Mouse (Mus musculus) fat pad, adult 2 months (tissue): Measurements from ENCODE around the gene Gm4353.
"Not testable (repeated sequence)": the region's sequence is repeated elsewhere in the genome, so short reads cannot be mapped to it uniquely, and the experiment has no call there.

Experiments used
- DNase-seq: peaks from one replicate; pipeline ENCODE4 v3.0.0-alpha.2; 2011; ENCODE audit warnings: low read depth, low spot score; ENCODE audit errors: extremely low read depth

Gm4353 gene

DNA sequence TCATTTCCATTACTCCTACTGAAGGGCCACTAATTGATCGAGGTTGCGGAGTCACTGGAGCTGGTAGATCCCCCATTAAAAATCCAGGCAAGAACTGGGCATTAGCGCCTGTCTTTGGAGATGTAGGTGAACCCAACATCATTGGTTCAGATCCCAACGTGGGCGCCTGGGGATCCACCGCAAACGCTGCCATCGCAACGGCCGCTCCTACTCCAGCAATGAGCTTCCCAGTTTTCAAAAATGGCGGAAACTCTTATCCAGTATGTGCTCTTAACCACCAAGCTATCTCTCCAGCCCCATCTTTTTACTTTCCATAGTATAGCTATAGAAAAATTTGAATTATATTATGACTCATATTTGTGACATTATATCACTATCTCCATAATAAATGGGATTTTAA, at the start of gene Gm4353:
Gene Gm4353, minus strand, starts transcription at position 270 of the 400 bp plus-strand sequence.
- not testable (repeated sequence) for DNase-seq

DNA sequence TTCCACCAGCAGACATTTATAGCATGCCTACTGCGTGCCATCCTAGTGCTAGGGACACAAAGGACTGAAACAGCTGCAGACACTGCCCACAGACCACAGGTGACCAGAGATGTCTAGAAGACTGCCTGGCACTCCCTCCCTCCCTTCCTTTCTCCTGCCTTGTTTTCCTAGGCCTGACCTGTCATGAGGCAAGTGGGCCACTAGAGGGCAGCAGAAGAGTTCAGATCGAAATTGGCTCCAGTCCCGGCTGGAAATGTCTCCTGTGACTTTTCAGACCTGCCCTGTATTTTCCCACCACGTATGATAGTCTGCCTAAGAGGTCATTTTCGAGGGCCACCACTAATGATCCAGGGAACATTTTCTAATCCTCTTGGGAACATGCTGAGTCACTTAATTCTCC, 47.6 kb upstream of the Gm4353 start:
- DNase-seq: no peak

DNA sequence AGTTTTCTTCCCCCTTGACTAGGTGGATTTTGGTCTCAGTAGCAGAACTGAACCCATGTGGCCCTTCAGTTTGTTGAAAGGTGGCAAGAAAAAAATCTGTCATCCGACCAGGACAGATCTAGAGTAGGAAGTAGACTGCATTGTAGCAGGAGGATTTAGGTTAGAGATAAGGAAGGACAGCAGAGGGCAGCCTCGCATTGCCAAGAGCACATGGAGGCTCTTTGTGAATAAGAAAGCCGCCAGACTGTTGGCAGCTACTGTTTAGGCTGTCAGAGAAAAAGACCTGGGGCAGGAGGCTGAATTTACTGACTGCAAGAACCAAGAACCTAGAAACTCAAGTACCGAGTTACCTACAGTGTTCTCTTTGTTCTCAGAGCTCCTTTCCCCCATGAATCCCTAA, 47.0 kb upstream of the Gm4353 start:
- DNase-seq: no peak

DNA sequence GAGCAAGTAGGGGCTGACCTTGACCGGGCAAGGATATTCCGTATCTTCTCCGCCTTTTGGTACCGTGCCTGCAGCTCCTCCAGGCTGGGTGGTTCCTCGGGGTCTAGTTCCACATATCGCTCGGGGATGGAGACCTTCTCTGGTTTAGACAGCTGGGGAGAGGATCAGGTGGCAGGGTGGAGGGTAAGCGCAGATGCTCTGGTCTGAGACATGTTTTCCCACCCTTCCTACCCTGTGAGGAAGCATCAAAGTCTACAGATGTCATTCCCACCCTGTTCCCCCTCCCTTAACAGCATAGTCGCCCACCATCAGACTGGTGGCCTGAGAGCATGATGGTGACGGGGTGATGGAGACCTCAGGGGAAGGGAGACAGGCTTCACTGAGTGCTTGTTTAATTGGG, 44.9 kb upstream of the Gm4353 start:
- DNase-seq: no peak

DNA sequence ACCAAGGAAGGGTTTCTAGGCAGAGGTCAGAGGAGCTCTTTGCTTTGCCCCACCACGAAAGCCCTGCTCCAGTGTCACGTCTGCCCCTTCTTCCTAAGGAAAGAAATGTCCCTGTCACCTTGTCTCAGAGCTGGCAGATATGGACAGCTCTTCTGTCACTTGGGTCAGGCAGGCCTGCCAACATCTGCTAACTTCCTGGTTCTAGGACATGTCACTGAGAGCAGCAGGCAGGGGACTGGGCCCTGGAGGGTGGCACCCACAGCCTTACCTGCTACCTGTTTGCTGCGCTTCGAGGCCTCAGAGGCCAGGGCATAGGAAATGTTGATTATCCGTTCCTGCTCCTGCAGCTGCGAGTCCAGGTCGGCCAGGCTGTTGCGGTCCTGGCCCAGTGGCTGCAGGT, 43.9 kb upstream of the Gm4353 start:
- no peak for DNase-seq

DNA sequence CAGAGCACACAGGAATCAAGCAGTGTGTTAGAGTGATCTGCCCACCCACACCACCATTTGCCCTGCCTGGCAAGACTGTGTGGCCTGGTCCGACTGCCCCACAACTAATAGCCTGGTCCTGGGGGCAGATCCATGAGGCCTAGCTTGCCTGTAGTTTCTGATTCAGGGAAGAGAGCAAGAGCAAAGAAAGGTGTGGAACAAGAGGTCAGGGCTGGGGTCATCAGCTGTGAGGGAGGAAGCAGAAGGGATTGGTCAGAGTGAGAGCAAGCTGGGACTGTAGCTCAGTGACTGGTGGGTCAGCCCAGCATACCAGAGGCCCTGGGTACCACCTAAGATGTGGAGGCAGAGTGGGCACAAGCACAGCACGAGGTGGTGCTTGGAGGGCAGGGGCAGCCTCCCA, 42.6 kb upstream of the Gm4353 start:
- DNase-seq: no peak

DNA sequence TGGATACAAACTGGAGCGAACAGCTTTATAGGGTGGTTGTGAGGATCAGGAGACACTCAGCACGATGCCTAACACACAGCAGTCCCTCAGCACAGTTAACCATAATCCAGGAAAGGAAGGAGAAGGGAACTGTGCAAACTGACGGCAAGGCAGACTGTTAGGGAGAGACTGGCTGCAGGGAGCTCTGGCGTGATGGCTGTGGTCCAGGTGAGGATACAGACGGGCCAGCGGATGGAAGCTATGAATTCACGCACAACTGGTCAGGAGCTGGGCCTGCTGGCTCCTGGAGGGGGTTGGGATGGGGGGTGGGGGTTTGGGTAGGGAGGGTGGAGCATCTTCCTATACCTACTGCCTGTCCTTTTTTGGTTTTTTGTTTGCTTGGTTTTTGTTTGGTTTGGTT, 41.2 kb upstream of the Gm4353 start:
- no peak for DNase-seq

DNA sequence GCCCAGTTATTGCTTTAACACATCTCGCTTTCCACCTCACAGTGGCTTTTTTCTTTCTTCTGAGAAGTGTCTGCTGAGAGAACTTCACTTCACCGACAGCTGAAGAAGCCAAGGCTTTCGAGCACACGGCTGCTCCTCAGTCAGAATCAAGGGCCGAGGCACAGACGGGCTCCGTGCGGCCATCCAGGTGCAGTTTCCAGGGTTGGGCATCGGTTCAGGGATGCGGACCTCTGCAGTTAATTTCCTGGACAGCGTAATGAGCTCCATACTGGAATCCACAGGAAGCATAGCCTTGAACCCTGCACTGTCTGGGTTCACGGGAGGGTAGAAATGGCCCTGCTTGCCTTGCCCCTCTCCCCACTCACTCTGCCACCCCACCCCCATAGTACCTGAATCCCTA, 39.6 kb upstream of the Gm4353 start:
- DNase-seq: no peak

DNA sequence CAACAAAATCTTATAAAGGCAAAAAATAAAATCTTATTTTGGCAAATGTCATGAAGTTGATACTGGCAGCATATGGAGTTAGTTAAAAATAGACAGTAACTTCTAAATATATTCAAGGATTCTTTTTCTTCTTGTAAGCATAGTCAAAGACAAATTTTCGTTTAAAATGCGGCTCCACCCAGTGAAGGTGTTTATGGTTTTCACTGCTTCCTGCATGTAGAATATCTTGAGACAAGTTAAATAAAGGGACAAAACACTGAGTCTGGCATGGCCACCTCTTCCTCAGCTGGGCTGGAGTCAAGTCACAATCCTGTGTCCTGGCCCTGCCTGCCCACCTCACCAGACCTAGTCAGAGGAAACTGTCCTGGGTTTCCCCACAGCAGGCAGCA, 39.2 kb upstream of the Gm4353 start:
- DNase-seq: no peak

DNA sequence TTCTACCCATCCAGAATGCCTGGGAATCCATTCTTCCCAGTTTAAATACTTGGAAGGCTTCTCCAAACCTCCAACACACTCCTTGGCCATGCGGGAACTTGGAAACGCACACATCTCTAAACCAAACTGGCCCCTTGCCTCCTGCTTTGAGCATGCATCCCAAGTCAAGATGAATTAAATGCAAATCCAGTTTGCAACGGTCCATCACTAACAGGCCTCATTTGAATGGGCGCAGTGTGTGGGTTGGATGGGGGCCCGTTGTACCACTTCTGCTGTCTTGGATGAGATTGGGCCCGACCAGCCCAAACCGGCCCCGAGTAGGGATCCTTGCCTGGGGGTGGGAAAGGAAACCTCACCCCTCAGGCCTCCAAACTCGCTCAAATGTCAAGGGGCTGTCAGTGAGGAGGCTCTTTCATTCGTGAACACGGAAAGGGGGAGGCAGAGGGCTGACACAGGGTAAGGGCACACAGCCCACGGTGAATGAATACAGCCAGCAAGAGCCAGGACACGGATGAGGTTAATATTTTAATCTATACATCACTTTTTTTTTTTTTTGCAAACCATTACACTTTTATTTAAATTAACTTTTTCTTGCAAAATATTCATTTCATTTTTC, 38.7 kb upstream of the Gm4353 start:
- DNase-seq: no peak

DNA sequence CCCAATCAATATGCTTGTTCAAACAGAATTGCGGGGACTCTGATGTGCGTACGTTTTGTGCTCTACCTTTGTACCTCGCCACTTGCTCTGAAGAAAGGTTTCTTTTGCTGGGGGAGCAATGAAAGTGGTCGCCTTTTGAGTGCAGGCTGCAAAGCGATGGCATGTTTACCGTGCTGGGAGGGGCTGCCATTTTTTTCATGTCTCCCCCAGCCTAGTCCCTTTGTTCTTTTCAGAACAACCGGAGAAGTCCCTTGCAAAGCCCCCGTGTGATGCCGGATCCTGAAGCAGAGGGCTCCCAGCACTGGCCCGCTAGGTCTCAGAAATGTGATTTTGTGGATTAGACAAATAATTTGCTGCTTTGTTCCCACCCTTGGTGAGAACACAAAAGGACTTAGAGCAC, 36.8 kb upstream of the Gm4353 start:
- no peak for DNase-seq

DNA sequence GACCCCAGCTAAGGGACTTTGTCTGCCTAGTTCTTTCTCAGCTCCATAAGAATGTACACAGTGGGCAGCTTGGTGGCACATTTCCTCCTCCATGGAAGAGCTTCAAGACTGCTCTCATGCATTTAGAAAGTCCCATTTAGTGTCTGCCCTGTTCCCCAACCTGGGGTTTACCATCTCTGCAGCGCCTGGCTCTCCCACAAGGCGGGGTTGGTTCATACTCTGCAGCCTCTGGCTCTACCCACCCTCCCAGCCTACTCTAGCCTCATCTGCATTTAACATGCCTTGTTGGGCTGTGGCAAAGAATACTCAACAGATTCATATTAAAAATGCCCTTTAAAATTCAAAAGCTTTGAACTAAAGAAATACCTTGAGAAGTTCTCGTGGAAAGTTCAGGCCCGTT, 36.3 kb upstream of the Gm4353 start:
- DNase-seq: no peak

DNA sequence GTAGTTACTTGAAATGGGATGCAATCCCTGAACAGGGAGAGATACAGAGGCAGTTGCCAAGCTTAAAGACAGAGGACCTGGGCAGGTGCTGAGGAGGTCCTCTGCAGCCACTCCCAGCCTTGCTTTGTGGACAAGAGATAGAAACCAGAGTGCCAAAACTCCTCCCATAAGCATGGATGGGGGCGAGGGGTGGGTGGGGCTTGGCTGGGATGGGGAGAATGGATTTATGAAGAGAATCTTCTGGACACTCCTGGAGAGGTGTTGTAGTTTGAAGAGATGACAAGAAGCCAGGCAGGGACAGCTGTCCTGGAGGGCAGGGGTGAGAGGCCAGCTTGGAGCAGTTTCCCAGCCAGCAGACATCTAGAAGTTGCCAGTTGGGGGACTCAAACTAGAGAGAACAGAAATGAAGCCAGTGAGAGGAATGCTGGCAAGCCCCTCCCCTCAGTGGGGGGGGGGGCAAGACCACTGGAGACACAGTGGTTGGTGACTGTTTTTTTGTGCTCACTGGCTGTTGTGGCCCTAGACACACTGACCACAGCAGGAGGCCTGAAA, 34.9 kb upstream of the Gm4353 start:
- DNase-seq: no peak

DNA sequence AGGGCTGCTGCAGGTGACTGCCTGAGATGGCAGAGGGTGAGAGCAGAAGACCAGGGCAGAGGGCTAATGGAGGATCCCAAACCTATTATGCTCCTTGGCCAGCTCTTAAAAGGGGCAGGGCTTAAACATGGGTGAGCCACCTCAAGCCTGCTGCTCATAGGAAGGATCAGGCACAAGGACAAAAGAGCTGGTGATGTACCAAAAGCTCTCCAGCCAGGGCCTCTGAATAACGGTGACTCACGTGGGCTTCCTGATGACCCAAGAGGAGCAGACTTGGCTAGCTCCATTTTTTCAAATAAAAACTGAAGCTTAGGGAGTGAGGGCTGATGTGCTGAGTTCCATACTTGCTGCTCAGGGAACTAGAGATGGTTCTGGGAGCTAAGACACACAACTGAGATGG, 31.6 kb upstream of the Gm4353 start:
- no peak for DNase-seq

DNA sequence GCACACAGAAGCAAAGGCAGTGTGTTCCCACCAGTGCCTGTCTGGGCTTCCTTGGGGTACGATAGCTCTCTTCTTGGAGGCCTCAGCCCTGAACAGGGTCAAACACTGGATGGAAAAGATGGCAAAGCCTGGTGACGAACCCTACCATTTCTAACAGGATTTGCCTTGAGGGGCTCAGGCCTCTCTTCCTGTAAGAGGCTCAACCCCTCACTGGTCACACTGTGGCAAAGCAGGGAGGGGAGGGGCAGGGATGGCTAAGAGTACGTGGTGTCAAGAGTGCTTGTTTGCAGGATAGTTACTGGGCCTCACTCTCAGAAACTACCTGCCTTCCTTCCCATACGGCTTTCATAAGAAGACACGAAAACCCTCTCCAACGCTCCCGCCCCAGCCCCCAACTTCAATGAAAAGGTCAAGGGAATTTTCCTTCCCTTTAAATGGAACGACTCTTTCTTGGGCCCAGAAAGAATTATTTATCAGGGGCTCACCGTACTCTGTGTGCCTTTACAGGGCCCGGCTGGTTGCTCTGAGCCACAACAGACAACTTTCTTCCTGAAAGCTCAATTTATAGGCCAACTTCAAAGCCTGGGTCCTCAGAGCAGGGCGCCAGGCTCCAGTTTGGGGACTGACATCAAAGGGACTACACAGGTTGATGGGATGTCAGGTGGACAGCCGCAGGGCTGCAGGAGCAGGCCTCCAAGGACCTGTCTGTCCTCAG, 30.9 kb upstream of the Gm4353 start:
- DNase-seq: no peak

DNA sequence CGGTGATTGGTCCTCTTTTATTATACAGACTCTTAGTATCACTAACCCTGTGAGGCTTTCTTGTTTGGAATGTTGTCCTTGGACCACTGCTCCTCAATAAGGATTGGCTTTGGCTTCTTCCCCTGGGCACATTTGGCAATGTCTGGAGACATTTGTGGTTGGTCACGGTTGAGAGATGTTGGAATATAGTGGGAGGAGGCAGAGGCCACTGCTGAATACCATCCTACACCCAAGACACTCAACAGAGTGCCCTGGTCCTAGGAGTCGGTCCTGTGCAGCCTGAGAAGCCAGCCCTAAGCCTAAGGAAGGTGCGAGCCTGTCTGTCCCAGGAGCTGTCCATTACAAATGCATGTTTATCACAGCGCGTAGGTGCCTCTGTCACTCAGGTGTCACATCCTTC, 27.1 kb upstream of the Gm4353 start:
- DNase-seq: no peak

DNA sequence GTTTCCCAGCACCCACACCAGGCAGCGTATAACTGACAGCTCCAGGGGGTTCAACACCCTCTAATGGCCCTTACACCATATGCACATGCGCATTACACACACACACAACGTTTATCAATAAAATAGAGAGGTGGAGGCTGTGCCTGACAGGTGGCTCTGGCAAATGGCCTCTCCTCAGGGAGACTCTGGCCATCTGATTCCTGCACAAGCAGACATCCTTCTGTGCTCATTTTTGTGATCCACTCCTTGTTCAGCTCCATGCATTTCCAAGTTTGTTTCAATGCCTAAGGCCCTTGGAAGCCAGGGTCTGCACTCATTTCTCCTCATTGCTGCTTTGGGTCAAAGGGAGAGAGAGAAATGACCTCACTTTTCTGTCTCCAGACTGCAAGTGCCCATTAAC, 26.2 kb upstream of the Gm4353 start:
- DNase-seq: no peak

DNA sequence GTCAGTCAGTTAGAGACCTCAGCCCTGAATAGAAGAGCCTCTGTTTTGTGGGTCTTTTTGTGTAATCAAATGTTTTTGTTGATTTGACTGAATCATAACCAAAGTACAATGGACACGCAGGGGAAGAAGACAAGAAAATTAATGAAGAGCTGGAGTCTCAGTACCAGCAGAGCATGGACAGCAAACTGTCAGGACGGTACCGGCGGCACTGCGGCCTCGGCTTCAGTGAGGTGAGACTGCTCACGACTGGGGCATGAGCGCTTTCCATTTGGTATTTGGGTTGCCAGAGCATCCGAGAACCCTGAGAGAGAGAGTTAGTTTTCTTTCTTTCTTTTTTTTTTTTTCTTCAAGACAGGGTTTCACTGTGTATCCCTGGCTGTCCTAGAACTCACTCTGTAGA, 18.7 kb upstream of the Gm4353 start:
- DNase-seq: no peak

DNA sequence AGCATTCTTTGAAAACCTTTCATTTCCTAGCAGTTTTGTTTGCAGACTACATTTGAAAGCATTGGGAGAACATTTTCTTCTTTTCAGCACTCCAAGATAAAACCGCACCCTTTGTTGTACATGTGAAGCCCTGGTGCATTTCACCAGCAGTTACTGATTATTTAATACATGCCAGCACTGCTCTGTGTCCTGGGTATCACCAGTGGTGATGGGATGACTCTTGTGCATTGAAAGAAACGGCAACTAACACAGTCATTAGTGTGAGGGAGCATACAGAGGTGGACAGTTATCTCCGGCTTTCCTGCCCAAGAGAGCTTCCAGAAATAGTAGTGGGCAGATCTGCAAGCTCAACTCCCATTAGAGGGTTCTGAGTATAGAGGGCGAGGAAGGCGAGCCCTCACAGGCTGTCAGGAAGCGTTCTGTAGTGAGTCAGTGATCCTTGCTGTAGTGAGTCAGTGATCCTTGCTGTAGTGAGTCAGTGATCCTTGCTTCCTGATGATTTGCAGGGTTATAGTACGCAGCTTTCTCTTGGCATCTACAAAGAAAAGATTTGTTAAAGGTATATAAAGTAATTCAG, 15.6 kb upstream of the Gm4353 start:
- no peak for DNase-seq

DNA sequence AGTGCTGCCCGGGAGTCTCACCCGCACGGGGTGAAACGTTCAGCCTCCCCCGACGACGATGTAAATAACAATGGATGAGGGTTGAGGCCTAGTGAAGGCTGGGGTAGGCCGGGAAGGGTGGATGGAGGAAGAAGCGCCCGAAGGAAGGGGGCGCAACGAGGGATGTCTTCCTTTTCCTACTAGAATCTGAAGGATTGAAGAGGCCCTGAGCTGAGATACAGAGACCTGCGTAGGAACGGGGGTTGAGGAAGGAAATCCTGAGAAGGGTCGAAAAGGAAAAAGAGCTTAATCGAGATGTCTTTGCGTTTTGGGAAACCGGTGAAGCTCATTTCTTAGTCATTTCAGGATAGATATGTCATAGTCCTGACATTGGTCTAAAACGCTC, 9.0 kb upstream of the Gm4353 start:
- DNase-seq: no peak

DNA sequence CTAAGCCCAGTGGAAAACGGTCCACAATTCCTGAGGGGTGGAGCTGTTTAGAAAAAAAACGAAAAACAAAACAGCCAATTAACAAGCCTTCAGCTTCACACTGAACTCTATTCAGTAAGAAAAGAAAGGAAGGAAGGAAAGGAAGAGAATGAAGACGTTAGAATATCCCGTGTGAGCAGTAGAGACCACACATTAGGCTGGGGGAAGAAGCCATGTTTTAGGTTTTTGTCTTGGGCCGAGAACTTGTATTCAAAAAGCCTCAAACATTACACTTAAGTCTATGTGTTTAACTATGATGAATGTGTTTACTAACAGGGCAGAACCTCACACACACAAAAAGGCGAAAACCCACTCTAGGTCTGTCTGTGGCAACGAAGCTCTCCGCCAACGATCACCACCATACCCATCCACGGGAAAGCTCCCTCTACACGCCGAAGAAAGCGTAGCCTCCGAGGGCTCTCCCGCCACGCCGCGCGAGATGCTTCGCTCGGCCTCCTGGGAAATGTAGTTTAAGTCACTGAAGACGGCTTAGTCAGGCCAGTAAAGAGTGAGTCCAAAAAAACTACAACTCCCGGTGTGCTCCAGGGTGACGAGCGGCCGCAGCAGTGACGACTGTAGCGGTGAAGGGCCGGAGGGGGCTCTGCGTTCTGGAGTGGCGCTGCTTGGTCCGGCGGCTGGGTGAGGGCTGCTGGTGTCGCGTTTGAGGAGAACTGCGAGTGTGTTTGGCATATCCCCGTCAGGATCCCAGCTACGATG, 8.5 kb upstream of the Gm4353 start:
- DNase-seq: peak; percentile 54

DNA sequence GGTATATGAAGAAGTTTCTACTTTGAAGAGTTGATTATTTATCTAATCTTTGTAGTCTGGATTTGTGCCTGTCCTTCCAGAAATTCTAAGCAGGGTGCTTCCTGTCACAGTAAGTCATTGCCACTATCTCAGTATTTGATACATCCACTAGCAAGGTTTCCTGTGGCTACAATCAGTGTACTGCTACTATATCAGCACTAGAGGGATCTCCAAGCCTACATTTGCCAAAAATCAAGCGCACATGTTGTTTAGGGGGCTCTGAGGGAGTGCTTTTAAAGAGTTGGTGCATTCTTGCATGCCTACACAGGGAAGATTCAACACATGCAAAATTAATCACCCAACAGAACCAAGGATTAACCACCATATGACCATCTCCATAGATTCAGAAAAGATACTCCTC, 23.7 kb downstream of the Gm4353 start:
- DNase-seq: no peak
